Mouse (Mus musculus) inflammation-experienced regulatory T-cells, adult 16 weeks (primary cell): ENCODE data around the gene Gm45713. TPM values are rescaled to one million over a fixed set of nuclear protein-coding genes. Genes with fewer than 3 reads are reported as not detected.

Experiments used
- polyA plus RNA-seq: library from polyadenylated mRNA; unstranded; fragments of 100-300 nt; shearing (Covaris generic); gene quantifications from one replicate; pipeline ENCODE4 v1.2.1, GENCODE M21; 2017

Gene Gm45713
- not detected for polyA plus RNA-seq

DNA sequence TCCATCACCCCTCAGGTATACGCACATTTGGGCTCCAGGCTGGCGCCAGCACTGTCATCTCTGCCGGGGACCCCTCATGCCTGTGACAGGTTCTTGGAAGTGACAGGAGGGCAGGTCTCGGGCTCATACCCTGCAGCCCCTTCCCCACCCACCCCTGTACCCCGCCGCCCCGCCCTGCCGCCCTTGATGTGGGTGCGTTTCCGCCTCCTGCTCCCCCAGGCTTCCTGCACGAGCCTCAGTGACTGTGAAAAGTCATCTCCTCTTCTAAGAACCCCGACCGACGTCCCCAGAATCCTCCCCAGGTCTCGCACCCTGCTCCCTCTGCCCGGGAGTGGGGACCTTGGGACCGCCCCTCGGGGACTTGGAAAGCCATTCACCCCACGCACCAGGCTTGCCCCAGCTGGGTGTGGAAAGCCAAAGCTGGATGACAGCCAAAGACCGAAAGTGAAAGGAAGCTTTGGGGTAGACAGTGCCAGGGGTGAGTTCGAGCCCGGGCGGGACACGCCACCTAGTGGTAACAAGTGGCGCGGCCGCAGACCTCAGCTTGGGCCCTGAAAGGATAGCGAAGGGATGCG lies at the start of gene Gm45713, which contains the start of gene Flt3l:
Gene Gm45713 (minus strand): TSS at position 239 of the 575 bp plus-strand sequence.
Gene Flt3l (minus strand): TSS at position 440 of the 575 bp plus-strand sequence.

DNA sequence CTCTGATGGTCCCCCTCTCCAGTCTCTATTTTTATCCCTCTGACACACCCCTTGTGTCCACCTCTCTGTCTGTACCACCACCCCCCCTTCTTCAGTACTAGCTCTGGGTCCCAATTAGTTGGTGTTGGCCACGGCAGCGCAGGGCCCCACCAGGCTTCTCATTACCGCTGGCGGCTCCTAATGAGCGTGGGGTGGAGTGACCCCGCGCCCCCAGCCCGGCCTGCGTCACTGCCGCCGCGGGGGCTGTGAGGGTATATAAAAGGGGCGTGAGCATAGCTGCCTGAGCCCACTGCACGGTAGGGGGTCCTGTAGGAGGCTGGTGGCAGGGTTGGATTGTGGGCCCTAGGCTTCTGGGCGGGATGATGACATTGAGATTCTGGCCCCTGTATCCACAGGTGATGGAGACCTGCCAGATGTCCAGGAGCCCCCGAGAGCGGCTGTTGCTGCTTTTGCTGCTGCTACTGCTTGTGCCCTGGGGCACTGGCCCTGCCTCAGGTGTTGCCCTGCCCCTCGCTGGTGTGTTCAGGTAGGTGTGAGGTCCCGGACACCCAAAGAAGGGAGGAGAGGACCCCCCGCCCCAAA lies 45.0 kb upstream of the Gm45713 start, which contains the start of gene Pth2:
Gene Pth2 (plus strand): TSS at position 100 of the 582 bp plus-strand sequence.

DNA sequence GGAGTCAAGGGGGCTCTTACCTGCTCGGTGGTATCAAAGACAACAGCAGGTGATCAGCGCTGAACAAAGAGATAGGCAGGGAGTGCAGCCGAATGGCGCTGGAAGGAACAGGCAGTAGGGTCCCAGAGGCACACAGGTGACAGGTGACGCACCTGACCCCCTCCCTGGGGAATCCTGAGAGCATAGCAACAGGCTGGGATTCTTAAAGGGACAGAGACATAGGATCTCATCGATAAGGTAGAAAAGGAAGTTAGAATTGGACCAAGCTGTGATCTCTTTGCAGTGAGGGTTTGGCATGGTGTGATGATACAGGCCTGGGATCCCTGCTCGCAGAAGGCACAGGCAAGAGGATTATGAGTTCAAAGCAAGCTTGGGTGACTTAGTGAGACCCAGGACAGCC lies 43.4 kb upstream of the Gm45713 start, which contains the start of gene Gfy:
Gene Gfy (minus strand): TSS at position 101 of the 400 bp plus-strand sequence.

DNA sequence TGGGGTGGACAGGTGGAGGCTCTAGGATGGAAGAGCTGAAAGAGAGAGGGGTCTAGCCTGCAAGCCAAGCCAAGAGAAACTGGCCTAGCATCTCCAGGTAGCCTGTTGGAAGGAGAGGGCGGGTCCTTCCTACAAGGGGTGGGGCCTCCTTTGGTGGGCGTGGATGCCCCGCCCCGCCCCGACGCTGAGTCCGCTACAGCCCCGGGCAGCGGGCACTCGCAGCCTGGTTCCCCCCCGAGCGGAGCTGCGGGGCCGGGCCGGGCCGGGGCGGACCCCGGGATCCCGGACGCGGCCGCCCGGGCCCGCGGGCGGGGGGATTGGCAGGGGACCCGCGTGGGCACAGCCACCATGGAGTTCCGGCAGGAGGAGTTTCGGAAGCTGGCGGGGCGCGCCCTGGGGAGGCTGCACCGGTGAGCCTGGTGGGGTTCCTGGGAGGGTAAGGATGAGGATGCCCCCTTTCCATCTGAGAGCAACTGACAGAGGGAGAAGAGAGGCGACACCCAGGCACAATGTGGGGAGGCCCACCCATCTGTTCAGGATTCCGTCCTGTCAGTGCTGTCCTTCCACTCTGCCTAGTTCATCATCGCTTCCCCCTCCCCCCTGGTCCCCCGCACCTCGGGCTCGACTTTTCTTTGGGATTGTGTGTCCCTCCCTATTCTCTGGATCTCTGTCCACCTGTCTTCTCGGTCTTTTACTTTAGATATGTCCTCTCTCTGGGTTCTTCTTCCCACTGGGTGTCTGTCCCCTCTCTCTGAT lies 27.9 kb upstream of the Gm45713 start, which contains the start of gene Slc17a7:
Gene Slc17a7 (plus strand): TSS at position 215 of the 756 bp plus-strand sequence.

DNA sequence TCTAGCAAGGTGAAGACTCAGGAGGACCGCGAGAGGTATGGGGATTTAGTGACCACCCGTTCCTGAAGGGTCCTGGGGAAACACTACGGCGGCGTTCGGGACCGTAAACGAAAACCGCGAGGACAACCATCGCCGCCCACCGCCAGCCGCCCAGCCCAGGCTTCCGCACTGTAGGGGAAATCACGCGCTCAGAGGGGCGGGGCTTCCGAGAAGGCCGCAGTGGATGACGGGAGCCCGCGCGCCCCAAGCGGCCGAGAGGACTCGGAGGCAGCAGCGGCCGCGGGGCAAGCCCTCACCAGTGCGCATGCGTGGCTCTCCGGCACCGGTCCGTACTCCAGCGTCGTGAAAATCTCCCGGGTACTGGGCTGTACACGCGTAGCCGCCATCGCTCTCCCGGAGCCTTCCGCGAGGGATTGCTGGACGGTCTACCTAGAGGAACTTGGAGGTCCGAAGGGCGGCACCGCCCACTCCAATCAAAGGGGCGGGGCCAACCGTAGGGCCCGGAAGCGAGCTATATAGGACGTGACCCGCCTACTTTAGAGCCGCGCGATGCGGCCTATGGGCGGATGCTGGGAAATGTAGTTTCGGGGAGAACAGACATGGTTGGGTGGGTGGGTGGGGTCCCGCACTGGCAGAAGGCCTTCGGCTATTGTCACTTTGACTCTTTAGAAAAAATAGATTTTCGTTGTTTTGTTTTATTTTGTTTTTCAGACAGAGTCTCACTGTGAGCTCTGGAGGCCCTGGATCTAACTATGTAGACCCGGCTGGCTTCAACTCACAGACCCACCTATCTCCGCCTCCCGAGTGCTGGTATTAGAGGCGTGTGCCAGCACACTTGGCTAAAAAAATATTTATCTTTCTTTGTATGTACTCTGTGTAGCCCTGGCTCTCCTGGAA lies 18.3 kb upstream of the Gm45713 start, which contains the start of the genes Pih1d1 and Aldh16a1:
Gene Pih1d1 (plus strand): TSS at position 208 of the 897 bp plus-strand sequence.
Gene Aldh16a1 (minus strand): TSS at position 489 of the 897 bp plus-strand sequence.

DNA sequence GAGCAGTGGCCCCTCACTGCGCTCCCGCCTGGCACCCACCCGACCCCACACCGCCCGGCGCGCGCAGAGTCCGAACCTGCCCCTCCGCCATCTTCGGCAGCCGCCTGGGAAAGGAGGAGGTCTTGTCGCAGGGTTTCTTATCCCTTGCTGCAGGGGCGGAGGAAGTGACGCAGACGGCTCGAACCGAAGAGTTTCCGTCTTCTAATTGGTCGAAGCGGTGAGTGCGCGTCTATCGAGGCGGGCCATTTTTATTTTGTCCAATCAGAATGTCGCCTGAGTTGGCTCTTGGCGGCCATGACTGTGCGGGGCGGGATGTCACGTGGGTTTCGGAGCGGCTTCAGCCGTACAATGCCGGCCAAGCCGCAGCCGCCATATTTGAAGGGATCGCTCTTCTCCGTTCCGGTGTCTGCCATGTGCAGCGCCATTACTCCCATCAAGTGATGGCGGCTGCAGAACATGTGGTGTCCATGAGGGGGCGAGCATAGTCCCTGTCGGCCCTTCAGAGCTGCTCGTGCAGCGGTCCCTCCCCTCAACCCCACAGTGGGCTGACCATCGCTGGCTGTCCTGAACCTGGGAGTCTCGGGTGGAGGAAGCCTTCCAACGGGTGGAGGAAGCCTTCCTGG lies 7.3 kb downstream of the Gm45713 start, which contains the start of gene Rpl13a:
Gene Rpl13a (minus strand): TSS at position 138 of the 623 bp plus-strand sequence.

DNA sequence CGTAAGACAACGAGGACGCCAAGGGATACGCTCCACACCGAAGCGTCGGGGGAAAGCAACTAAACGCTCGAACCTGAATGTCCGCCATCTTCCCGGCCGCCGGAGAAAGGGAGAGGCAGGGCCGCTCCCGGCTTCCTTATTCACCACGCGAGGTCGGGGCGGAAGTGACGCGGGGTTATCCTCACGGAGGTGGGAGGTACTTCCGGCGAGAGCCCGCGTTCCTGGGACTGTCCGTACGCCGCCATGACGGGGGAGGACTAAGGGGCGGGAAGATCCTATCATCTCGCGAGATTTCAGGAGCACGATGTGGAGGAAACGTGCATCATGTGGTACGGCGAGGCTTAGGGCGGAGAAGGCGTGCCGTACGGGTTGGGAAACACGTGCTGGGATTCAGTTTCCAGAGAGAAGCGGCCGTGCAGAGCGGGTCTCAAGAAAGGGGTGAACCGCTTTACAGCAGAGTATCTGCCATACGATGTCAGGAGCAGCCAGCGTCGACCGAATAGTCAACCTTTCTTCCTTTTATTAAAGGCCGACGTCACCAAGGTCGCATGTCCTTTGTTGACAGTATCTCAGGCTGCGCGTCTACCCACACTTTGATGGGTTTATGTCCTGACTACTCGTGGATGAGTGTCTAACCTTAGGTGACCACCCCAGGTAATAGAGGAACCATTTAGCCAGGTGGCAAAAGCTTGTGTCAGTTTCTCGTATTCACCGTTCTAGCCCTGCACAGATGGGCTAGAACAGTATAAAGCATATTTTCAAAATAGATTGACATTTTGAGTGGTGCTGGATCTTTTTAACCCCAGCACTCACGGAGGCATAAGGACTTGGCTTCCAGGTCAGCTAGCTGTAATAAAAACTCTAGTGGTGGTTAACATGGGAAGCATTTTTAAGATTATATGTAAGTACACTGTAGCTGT lies 11.5 kb downstream of the Gm45713 start, which contains the start of gene Rps11:
Gene Rps11 (minus strand): TSS at position 216 of the 920 bp plus-strand sequence.

DNA sequence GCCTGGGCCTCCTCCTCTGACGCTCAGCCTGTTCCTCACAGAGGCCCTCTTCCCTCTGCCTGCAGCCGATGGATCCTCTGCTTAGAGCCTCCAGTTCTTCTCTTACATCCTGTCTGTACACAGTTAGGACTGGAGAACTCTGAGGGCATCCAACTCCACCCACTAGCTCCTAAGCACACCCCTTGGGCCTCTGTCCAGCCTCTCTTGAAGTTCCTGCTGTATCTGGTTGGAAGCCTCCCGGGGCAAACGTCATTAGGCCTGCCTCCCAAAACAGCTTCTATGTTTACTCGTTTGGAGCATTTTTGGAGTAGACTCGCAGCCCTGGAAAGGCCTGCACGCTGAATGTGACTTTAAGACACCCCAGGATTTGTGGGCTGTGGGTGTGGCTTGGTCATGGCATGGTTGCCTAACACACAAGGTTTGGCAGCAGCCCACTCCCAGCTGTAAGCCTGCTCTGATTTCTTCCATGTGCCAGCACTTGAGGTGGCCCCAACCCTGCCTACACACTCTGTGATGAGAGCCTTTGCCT lies 32.3 kb downstream of the Gm45713 start, which contains the start of gene Fcgrt:
Gene Fcgrt (minus strand): TSS at position 200 of the 529 bp plus-strand sequence.

DNA sequence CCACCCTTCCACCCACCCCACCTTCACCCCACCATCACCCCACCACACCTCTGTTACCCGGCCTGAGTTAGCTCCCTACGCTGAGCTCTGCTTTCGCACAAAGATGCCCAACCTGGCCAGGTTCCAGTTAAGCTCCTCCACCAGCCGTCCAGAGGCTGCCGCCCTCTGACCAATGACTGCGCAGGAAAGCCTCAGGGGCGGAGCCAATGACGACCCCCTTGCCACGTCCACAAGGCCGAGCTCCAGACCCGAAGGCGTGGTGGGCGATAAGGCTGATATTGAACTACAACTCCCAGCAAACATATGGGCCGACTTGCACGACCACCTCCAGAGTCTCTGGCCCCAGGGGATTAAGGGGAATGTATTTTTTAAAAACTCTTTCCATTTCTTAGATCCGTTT lies 44.0 kb downstream of the Gm45713 start, which contains the start of gene Rcn3:
Gene Rcn3 (minus strand): TSS at position 174 of the 400 bp plus-strand sequence.

Other genes starting within 250 kb of the Gm45713 start
- 52.0 TPM for gene Med25, start 243.5 kb downstream of the Gm45713 start, polyA plus RNA-seq
- 52.1 TPM for gene Fuz, start 240.2 kb downstream of the Gm45713 start, polyA plus RNA-seq
- gene Ap2a1, start 206.7 kb downstream of the Gm45713 start, polyA plus RNA-seq = 36.1 TPM
- gene Tsks, start 193.0 kb downstream of the Gm45713 start, polyA plus RNA-seq = not detected
- 0.72 TPM for gene Cpt1c, start 161.4 kb downstream of the Gm45713 start, polyA plus RNA-seq
- gene Prmt1, start 149.7 kb downstream of the Gm45713 start, polyA plus RNA-seq = 180 TPM
- gene Irf3, start 138.6 kb downstream of the Gm45713 start, polyA plus RNA-seq = 248 TPM
- gene Bcl2l12, start 137.5 kb downstream of the Gm45713 start, polyA plus RNA-seq = 29.1 TPM
- gene Scaf1, start 119.9 kb downstream of the Gm45713 start, polyA plus RNA-seq = 27.6 TPM
- gene Rras, start 118.3 kb downstream of the Gm45713 start, polyA plus RNA-seq = 15.1 TPM
- 3.5 TPM for gene Prr12, start 83.3 kb downstream of the Gm45713 start, polyA plus RNA-seq
- 127 TPM for gene Nosip, start 73.8 kb downstream of the Gm45713 start, polyA plus RNA-seq
- 3.2 TPM for gene Prrg2, start 73.6 kb downstream of the Gm45713 start, polyA plus RNA-seq
- gene Rcn3, start 44.0 kb downstream of the Gm45713 start, polyA plus RNA-seq = 159 TPM
- gene Fcgrt, start 32.4 kb downstream of the Gm45713 start, polyA plus RNA-seq = 6.5 TPM
- gene Rps11, start 11.8 kb downstream of the Gm45713 start, polyA plus RNA-seq = 2,486 TPM
- gene Rpl13a, start 7.5 kb downstream of the Gm45713 start, polyA plus RNA-seq = 2,118 TPM
- gene Flt3l, start 201 bp upstream of the Gm45713 start, polyA plus RNA-seq = 225 TPM
- gene Pih1d1, start 18.1 kb upstream of the Gm45713 start, polyA plus RNA-seq = 59.5 TPM
- 70.8 TPM for gene Aldh16a1, start 18.4 kb upstream of the Gm45713 start, polyA plus RNA-seq
- not detected for gene Slc17a7, start 27.7 kb upstream of the Gm45713 start, polyA plus RNA-seq
- not detected for gene Gfy, start 43.3 kb upstream of the Gm45713 start, polyA plus RNA-seq
- not detected for gene Pth2, start 44.8 kb upstream of the Gm45713 start, polyA plus RNA-seq
- 0.26 TPM for gene Ccdc155, start 68.7 kb upstream of the Gm45713 start, polyA plus RNA-seq
- 23.5 TPM for gene Dkkl1, start 75.9 kb upstream of the Gm45713 start, polyA plus RNA-seq
- 1.8 TPM for gene Tead2, start 79.5 kb upstream of the Gm45713 start, polyA plus RNA-seq
- 675 TPM for gene Cd37, start 102.9 kb upstream of the Gm45713 start, polyA plus RNA-seq
- gene Slc6a16, start 104.9 kb upstream of the Gm45713 start, polyA plus RNA-seq = not detected
- not detected for gene Slc6a21, start 141.3 kb upstream of the Gm45713 start, polyA plus RNA-seq
- 22.4 TPM for gene Trpm4, start 197.5 kb upstream of the Gm45713 start, polyA plus RNA-seq
- gene Hrc, start 199.1 kb upstream of the Gm45713 start, polyA plus RNA-seq = not detected
- gene Ppfia3, start 230.8 kb upstream of the Gm45713 start, polyA plus RNA-seq = not detected
- gene Lin7b, start 234.4 kb upstream of the Gm45713 start, polyA plus RNA-seq = not detected